Mouse (Mus musculus): ENCODE measurements around the gene Acat2.
"Not testable (repeated sequence)": the region's sequence is repeated elsewhere in the genome, so short reads cannot be mapped to it uniquely, and the experiment has no call there.

The Acat2 gene

GRCm38 (mm10) chr17:12960331-12960873 is at the start of gene Acat2:
TSS of gene Acat2 (minus strand) at chr17:12960747.
- DNase-seq (ENCODE audit: low spot score), result peak; percentile 88

- no peak for DNase-seq (ENCODE audit: low spot score)
Observed at GRCm38 (mm10) chr17:13009887-13010286, 49.3 kb upstream of the Acat2 start.

- no peak for DNase-seq (ENCODE audit: low spot score)
Observed at GRCm38 (mm10) chr17:13008528-13008927, 48.0 kb upstream of the Acat2 start.

DNA sequence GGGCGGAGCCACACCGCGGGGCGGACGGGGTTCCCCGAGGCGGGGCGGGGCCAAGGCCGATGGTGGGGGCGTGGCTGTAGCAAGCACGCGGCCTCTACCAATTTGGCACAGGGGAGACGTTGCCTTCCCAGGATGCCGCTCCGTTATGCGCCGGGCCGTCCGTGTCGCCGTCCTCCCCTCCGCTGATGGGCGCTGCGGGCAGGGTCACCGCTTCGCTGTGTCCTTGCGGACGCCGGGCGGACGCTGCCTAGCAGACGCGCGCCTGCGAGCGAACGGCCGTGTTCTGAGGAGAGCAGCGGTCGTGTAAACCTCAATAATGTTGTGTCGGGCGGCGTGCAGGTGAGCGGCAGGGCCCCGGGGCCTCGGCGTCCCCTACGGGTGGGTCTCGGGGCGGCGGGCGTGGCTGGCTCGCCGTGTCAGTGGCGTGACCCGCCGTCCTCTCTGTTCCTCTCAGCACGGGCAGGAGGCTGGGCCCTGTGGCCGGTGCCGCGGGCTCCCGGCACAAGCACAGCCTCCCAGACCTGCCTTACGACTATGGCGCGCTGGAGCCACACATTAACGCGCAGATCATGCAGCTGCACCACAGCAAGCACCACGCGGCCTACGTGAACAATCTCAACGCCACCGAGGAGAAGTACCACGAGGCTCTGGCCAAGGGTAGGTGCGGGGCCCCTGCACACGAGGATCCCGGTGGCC is 47.3 kb upstream of the Acat2 start:
- DNase-seq (ENCODE audit: low spot score), result peak; percentile 99

- DNase-seq (ENCODE audit: low spot score), result no peak
Observed at GRCm38 (mm10) chr17:13006984-13007383, 46.4 kb upstream of the Acat2 start.

DNA sequence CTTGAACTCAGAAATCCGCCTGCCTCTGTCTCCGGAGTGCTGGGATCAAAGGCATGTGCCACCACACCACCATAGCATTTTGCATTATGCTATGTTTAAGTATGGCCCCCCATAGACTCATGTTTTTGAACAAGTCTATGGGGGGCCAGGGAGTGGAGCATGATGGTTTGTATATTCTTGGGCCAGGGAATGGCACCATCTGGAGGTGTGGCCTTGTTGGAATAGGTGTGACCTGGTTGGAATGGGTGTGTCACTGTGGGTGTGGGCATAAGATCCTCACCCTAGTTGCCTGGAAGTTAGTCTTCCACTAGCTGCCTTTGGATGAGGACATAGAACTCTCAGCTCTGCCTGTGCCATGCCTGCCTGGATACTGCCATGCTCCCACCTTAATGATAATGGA is 46.0 kb upstream of the Acat2 start, which contains the start of gene Sod2:
Gene Sod2 (plus strand): TSS at position 301 of the 400 bp plus-strand sequence.
- not testable (repeated sequence) for DNase-seq (ENCODE audit: low spot score)

- not testable (repeated sequence) for DNase-seq (ENCODE audit: low spot score)
Observed at GRCm38 (mm10) chr17:13004436-13004835, 43.9 kb upstream of the Acat2 start.

- not testable (repeated sequence) for DNase-seq (ENCODE audit: low spot score)
Observed at GRCm38 (mm10) chr17:13002243-13002642, 41.7 kb upstream of the Acat2 start.

GRCm38 (mm10) chr17:12999069-12999468 is 38.5 kb upstream of the Acat2 start:
- no peak for DNase-seq (ENCODE audit: low spot score)

- no peak for DNase-seq (ENCODE audit: low spot score)
Observed at GRCm38 (mm10) chr17:12997890-12998289, 37.3 kb upstream of the Acat2 start.

DNA sequence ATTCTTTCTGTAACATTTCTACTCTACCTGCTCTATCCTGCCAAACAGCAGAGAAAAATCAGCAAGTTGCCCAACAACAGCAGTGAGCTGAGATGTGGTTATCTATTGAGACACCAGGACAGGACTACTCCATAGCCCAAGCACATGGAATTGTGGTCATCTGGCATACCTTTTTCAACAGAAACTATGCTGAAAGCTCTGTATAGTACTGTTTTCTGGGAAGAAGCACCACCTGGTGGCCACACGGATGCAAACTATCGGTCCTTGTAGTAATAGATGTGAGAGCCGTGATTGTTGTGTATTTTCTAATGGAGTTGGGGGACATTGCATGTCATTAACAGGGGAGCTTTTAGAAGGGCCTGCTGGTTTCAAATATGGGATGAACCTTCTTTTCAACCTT is 35.8 kb upstream of the Acat2 start:
- no peak for DNase-seq (ENCODE audit: low spot score)

DNA sequence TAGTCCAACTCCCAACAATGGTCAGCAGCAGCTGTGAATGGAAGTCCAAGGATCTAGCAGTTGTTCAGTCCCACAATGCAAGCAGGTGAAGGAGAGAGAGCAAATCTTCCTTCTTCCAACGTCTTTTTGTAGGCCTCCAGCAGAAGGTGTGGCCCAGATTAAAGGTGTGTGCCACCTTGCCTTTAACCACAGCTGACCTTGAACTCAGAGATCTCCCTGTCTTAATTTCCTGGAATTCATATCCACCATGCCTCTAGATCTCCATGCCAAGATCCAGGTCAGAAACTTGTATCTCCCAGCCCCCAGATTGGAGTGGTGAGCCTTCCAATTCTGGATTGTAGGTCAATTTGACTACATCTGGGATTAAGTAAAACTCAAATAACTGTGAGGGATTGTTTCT is 33.5 kb upstream of the Acat2 start, which contains the start of gene Wtap:
Gene Wtap (minus strand): TSS at position 101 of the 400 bp plus-strand sequence.
- DNase-seq (ENCODE audit: low spot score), result no peak

GRCm38 (mm10) chr17:12992470-12992991 is 32.0 kb upstream of the Acat2 start:
- peak; percentile 96 for DNase-seq (ENCODE audit: low spot score)

DNA sequence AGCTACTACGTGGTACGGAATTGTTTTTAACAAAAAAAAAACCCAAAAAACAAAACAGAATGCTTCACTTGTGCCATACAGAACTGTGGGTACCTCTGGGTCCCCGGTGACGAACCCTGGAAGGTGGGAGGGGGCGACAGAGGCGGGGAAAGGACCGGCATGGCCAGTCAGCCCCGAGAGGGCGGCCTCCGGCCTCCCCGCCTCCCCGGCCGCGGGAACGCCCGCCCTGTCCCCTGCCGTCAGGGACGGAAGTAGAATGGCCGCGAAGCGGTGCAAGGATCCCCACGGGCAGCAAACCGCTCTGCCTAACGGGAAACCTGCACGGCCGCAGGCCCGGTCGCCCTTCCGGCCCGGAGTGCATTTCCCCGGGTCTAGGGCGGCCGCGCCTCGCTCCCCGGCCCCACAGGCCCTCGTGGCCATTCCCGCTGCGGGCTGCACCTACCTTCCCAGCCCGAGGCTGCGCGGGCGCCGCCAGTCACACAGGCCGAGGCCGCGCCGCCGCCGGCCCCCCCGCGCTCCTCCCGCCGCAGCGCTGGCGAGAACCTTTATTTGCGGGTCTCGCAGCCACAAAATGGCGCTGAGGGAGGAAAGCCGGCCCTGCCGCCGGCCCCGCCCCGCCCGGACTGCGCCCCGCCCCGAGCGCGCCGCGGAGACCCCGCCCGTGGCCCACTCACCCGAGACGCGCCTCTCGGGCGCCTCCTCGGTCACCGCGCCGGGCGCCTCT is 31.2 kb upstream of the Acat2 start:
- peak; percentile 82 for DNase-seq (ENCODE audit: low spot score)

DNA sequence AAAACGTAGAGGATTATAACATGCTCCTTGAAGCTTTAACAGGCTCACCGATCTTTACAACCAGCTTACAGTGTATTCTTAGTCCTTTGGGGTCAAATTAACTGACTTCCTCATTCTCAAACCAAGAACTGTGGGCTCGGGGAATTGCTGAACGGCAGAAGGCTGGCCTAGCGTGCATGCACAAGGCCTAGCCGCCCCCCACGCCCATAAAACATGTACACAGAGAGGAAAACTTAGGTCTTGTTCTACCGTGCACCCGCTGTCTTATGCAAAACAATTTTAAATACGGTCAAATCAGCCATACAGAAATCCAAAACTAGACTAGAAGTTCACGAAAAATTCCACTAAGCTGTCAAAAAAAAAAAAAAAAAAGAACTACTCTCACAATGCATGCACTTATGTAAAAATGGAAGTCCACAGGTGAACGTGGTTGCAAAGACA is 30.7 kb upstream of the Acat2 start:
- DNase-seq (ENCODE audit: low spot score), result no peak

DNA sequence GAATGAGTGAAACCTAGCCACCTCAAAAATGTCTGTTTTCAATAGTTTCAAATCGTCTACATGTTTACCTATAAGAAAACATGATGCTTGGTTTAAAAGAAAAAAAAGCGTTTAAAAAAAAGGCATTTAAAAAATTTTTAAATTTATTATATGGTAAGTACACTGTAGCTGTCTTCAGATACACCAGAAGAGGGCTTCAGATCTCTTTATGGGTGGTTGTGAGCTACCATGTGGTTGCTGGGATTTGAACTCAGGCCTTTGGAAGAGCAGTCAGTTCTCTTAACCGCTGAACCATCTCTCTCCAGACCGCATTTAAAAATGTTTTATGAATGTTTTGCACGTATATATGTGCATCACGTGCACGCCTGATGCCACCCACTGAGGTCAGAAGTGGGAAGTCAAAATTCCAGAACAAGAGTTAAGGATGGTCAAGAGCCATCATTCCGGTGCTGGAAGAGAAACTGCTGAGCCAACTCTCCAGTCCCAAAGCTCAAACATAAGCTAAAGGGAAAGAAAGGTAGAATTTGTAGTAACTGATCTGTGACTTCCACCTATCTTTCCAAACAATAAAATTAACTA is 30.1 kb upstream of the Acat2 start:
- DNase-seq (ENCODE audit: low spot score), result no peak

- not testable (repeated sequence) for DNase-seq (ENCODE audit: low spot score)
Observed at GRCm38 (mm10) chr17:12988096-12988495, 27.5 kb upstream of the Acat2 start.

DNA sequence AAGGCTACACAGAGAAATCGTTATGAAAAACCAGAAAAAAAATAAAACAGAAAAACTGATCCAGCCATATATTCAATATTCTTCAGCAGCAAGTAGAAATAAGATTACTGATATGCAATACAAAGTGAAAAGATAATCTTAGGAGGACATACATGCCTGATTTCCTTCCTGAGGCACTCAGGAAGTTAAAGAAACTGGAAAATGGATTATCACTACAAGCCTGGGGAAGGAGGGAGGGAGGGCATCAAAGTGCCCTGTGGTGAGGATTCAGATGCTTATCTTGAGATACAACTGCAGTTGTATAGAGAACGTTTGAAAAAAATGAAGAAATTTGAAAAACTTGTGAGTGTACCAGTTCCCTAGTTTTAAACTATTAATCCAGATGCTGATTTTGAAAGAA is 23.4 kb upstream of the Acat2 start:
- DNase-seq (ENCODE audit: low spot score), result no peak

GRCm38 (mm10) chr17:12978546-12978945 is 18.0 kb upstream of the Acat2 start:
- no peak for DNase-seq (ENCODE audit: low spot score)

- DNase-seq (ENCODE audit: low spot score), result no peak
Observed at GRCm38 (mm10) chr17:12973851-12974250, 13.3 kb upstream of the Acat2 start.

DNA sequence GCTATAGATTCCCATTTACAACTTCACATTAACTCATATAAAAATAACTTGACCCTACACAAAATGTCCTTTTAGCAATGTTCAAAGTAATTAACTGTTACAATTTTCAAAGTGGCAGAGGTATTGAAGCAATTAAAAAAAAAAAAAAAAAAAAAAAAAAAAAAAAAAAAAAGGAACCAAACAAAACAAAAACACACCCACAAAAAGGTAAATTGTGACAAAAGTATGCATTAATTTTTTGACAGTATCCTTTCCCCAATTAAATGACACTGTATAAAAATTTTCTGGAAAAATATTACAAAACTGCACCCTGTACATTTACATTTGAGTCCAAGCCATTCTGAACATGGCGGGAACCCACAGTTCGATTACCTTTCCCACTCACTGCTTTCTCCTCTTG is 6.6 kb upstream of the Acat2 start:
- DNase-seq (ENCODE audit: low spot score), result no peak

- DNase-seq (ENCODE audit: low spot score), result no peak
Observed at GRCm38 (mm10) chr17:12963476-12963875, 2.9 kb upstream of the Acat2 start.

Measured in ovary, adult 18-20 months (tissue).